Mouse (Mus musculus) adrenal gland, adult (tissue): ENCODE measurements at regions not wholly inside any gene's neighbourhood (a gene's known extent, or its start where the extent isn't known, plus 50 kb on each side); places are given as distances from the start of the nearest gene placed in this dataset.

Experiments
- DNase-seq, 2 experiments: peaks; one replicate each; pipeline ENCODE4 v3.0.0; 2022 to 2023; ENCODE audit warnings: low spot score in 1 of 2; ENCODE audit not compliant: inconsistent age in 2 of 2

- no peak for DNase-seq
These were observed 500.9 kb upstream of the Cnksr2 start for GRCm38 (mm10) chrX:158544021-158544420.

GRCm38 (mm10) chrX:158577856-158578255 is 534.8 kb upstream of the Cnksr2 start:
- DNase-seq, result no peak

- no peak for DNase-seq
These were observed 570.0 kb upstream of the Cnksr2 start for GRCm38 (mm10) chrX:158613136-158613535.

- DNase-seq, result peak in 1 of 2 experiments; percentile 24
These were observed 570.5 kb upstream of the Cnksr2 start for GRCm38 (mm10) chrX:158613607-158614006.

GRCm38 (mm10) chrX:158614029-158614428 is 570.9 kb upstream of the Cnksr2 start:
- no peak for DNase-seq

- no peak for DNase-seq
These were observed 571.4 kb upstream of the Cnksr2 start for GRCm38 (mm10) chrX:158614452-158614851.

- DNase-seq, result no peak
These were observed 572.0 kb upstream of the Cnksr2 start for GRCm38 (mm10) chrX:158615096-158615495.

GRCm38 (mm10) chrX:158627390-158627789 is 582.7 kb upstream of the Rps6ka3 start:
- no peak for DNase-seq

GRCm38 (mm10) chrX:158632406-158632805 is 577.7 kb upstream of the Rps6ka3 start:
- no peak for DNase-seq

GRCm38 (mm10) chrX:158652226-158652625 is 557.9 kb upstream of the Rps6ka3 start:
- peak; percentile 2 to 54 for DNase-seq

GRCm38 (mm10) chrX:158656188-158656587 is 553.9 kb upstream of the Rps6ka3 start:
- peak; percentile 2 to 32 for DNase-seq

- DNase-seq, result no peak
These were observed 515.9 kb upstream of the Rps6ka3 start for GRCm38 (mm10) chrX:158694191-158694590.

- peak in 1 of 2 experiments; percentile 25 for DNase-seq
These were observed 506.7 kb upstream of the Rps6ka3 start for GRCm38 (mm10) chrX:158703411-158703810.

GRCm38 (mm10) chrX:158709811-158710210 is 500.3 kb upstream of the Rps6ka3 start:
- no peak for DNase-seq

GRCm38 (mm10) chrX:158744738-158745137 is 465.4 kb upstream of the Rps6ka3 start:
- no peak for DNase-seq

- DNase-seq, result no peak
These were observed 464.2 kb upstream of the Rps6ka3 start for GRCm38 (mm10) chrX:158745766-158746541.
